Mouse (Mus musculus) testis, adult 2 months (tissue): ENCODE data around the gene Kazn. TPM values are rescaled to one million over a fixed set of nuclear protein-coding genes. Genes with fewer than 3 reads are reported as not detected.

ENCODE experiments used
- H3K27ac ChIP-seq: fragments of 200-500 bp; 2 replicates; pipeline ENCODE4 v1.5.1; 2012; ENCODE audit warnings: low read depth, low read length; ENCODE audit not compliant: control insufficient read depth, insufficient read depth
- H3K27me3 ChIP-seq: fragments of 200-500 bp; 2 replicates; pipeline ENCODE4 v1.6.1; 2012; ENCODE audit warnings: mild to moderate bottlenecking, low read length, moderate library complexity; ENCODE audit not compliant: control insufficient read depth, insufficient read depth
- H3K36me3 ChIP-seq: fragments of 200-500 bp; 2 replicates; pipeline ENCODE4 v1.6.1; 2012; ENCODE audit warnings: mild to moderate bottlenecking, low read length; ENCODE audit not compliant: control insufficient read depth, insufficient read depth
- H3K4me1 ChIP-seq: fragments of 200-500 bp; 2 replicates; pipeline ENCODE4 v1.6.1; 2012; ENCODE audit warnings: low read length; ENCODE audit not compliant: control insufficient read depth, insufficient read depth
- H3K4me3 ChIP-seq: fragments of 200-500 bp; 2 replicates; pipeline ENCODE4 v1.5.1; 2012; ENCODE audit warnings: low read depth, mild to moderate bottlenecking, low read length, moderate library complexity, mixed read lengths; ENCODE audit not compliant: control insufficient read depth
- CTCF ChIP-seq: fragments of 200-500 bp; IDR thresholded peaks from 2 replicates; pipeline ENCODE4 v1.5.1; 2012; ENCODE audit warnings: low read depth, mild to moderate bottlenecking, inconsistent platforms, low read length, moderate library complexity; ENCODE audit not compliant: control insufficient read depth, insufficient read depth, insufficient replicate concordance
- POLR2A ChIP-seq: fragments of 200-500 bp; IDR thresholded peaks from 2 replicates; pipeline ENCODE4 v1.6.1; 2012; ENCODE audit warnings: low read depth, mild to moderate bottlenecking, inconsistent platforms, low read length, moderate library complexity; ENCODE audit not compliant: control insufficient read depth
- polyA plus RNA-seq: library from polyadenylated mRNA; depleted of rRNA; stranded (reverse); fragments of >200 nt; gene quantifications from 2 replicates; pipeline ENCODE4 v1.2.3, GENCODE M21; 2012

Gene Kazn
- polyA plus RNA-seq, 1 experiment: 9.6 TPM

GRCm38 (mm10) chr4:142084131-142084899 is 154.9 kb downstream of the Kazn start, which contains the start of gene Tmem51:
Tmem51 (minus strand) TSS chr4:142084304.
- Histone ChIP-seq H3K27ac (no peak within 1 kb of the TSS), H3K27me3 (no peaks in the 10 kb centered on the region), H3K4me1 (peaks cover 6% of the 10 kb centered on the region), H3K36me3 (no peaks in the 10 kb centered on the region), H3K4me3 (peak within 1 kb of the TSS; percentile 67)
- TF ChIP-seq POLR2A: no peak
- no peak for TF ChIP-seq CTCF

- TF ChIP-seq CTCF: peak; percentile 47; the same call in 1 of the 2 replicates
- no peak for TF ChIP-seq POLR2A
- Histone ChIP-seq H3K27me3 (no peaks in the 10 kb centered on the region), H3K36me3 (no peaks in the 10 kb centered on the region), H3K27ac (no peak overlapping the region), H3K4me1 (peaks cover 6% of the 10 kb centered on the region), H3K4me3 (peak overlapping the region; percentile 67)
These were observed 155.5 kb downstream of the Kazn start for GRCm38 (mm10) chr4:142083762-142084130.

GRCm38 (mm10) chr4:142083193-142083592 is 156.0 kb downstream of the Kazn start:
- Histone ChIP-seq H3K36me3 (no peaks in the 10 kb centered on the region), H3K27me3 (no peaks in the 10 kb centered on the region), H3K4me3 (no peak overlapping the region), H3K27ac (no peak overlapping the region), H3K4me1 (peaks cover 6% of the 10 kb centered on the region)
- no peak for TF ChIP-seq POLR2A
- no peak for TF ChIP-seq CTCF

GRCm38 (mm10) chr4:142082703-142083102 is 156.5 kb downstream of the Kazn start:
- Histone ChIP-seq H3K36me3 (no peaks in the 10 kb centered on the region), H3K4me1 (peaks cover 6% of the 10 kb centered on the region), H3K27ac (no peak overlapping the region), H3K4me3 (no peak overlapping the region), H3K27me3 (no peaks in the 10 kb centered on the region)
- no peak for TF ChIP-seq POLR2A
- no peak for TF ChIP-seq CTCF

- Histone ChIP-seq H3K27me3 (no peaks in the 10 kb centered on the region), H3K27ac (no peak overlapping the region), H3K4me1 (peaks cover 7% of the 10 kb centered on the region), H3K4me3 (no peak overlapping the region), H3K36me3 (no peaks in the 10 kb centered on the region)
- TF ChIP-seq CTCF (no peak), POLR2A (no peak)
These were observed 157.4 kb downstream of the Kazn start for GRCm38 (mm10) chr4:142081631-142082283.

- no peak overlapping the region for H3K4me3 ChIP-seq
- H3K27ac ChIP-seq: no peak overlapping the region
- TF ChIP-seq POLR2A (no peak), CTCF (no peak)
- peaks cover 7% of the 10 kb centered on the region for H3K4me1 ChIP-seq
- no peaks in the 10 kb centered on the region for H3K36me3 ChIP-seq
- no peaks in the 10 kb centered on the region for H3K27me3 ChIP-seq
These were observed 158.1 kb downstream of the Kazn start for GRCm38 (mm10) chr4:142080901-142081630.

- Histone ChIP-seq H3K27me3 (no peaks in the 10 kb centered on the region), H3K27ac (no peak overlapping the region), H3K4me1 (peaks cover 7% of the 10 kb centered on the region)
These were observed 158.8 kb downstream of the Kazn start for GRCm38 (mm10) chr4:142080487-142080767.

More at GRCm38 (mm10) chr4:142080487-142080767, 158.8 kb downstream of the Kazn start:
- H3K4me3 ChIP-seq: no peak overlapping the region
- H3K36me3 ChIP-seq: no peaks in the 10 kb centered on the region
- TF ChIP-seq POLR2A: no peak
- TF ChIP-seq CTCF: no peak
